Mouse (Mus musculus): ENCODE data around the gene Adam8.

Gene Adam8

GRCm38 (mm10) chr7:139992406-139992805, at the start of gene Adam8:
Adam8 (minus strand) TSS chr7:139992562.
- no peak for DNase-seq

- no peak for DNase-seq
These were observed 44.8 kb upstream of the Adam8 start for GRCm38 (mm10) chr7:140037171-140037555.

GRCm38 (mm10) chr7:140036281-140037170, 44.2 kb upstream of the Adam8 start, which contains the start of the genes Zfp511 and Tubgcp2:
Zfp511 (plus strand) TSS chr7:140036391.
Tubgcp2 (minus strand) TSS chr7:140036669.
- peak; percentile 95 to 96 for DNase-seq

GRCm38 (mm10) chr7:140035456-140035855, 43.1 kb upstream of the Adam8 start:
- no peak for DNase-seq

GRCm38 (mm10) chr7:140033386-140033785, 41.0 kb upstream of the Adam8 start:
- DNase-seq: no peak

- DNase-seq: no peak
These were observed 40.0 kb upstream of the Adam8 start for GRCm38 (mm10) chr7:140032366-140032765.

GRCm38 (mm10) chr7:140031771-140032170, 39.4 kb upstream of the Adam8 start:
- DNase-seq: no peak

- DNase-seq: peak in 1 of 2 experiments; percentile 1
These were observed 19.0 kb upstream of the Adam8 start for GRCm38 (mm10) chr7:140011336-140011735.

- DNase-seq: no peak
These were observed 15.4 kb upstream of the Adam8 start for GRCm38 (mm10) chr7:140007781-140008180.

GRCm38 (mm10) chr7:140006861-140007611, 14.7 kb upstream of the Adam8 start:
- no peak for DNase-seq

- DNase-seq: no peak
These were observed 12.3 kb upstream of the Adam8 start for GRCm38 (mm10) chr7:140004666-140005065.

GRCm38 (mm10) chr7:140001086-140001740, 8.9 kb upstream of the Adam8 start:
- DNase-seq: no peak

GRCm38 (mm10) chr7:139998691-139999350, 6.5 kb upstream of the Adam8 start:
- no peak for DNase-seq

GRCm38 (mm10) chr7:139994676-139995075, 2.3 kb upstream of the Adam8 start:
- peak; percentile 76 to 82 for DNase-seq

- no peak for DNase-seq
These were observed 1.8 kb upstream of the Adam8 start for GRCm38 (mm10) chr7:139994202-139994601.

GRCm38 (mm10) chr7:139993532-139993931, 1.2 kb upstream of the Adam8 start:
- DNase-seq: no peak

GRCm38 (mm10) chr7:139990864-139991394, 1.4 kb downstream of the Adam8 start:
- no peak for DNase-seq

GRCm38 (mm10) chr7:139988272-139988671, 4.1 kb downstream of the Adam8 start:
- no peak for DNase-seq

- DNase-seq: no peak
These were observed 7.9 kb downstream of the Adam8 start for GRCm38 (mm10) chr7:139984505-139984904.

GRCm38 (mm10) chr7:139982058-139982457, 10.3 kb downstream of the Adam8 start:
- DNase-seq: no peak

- DNase-seq: no peak
These were observed 11.6 kb downstream of the Adam8 start for GRCm38 (mm10) chr7:139980778-139981177.

- peak; percentile 23 to 33 for DNase-seq
These were observed 13.2 kb downstream of the Adam8 start for GRCm38 (mm10) chr7:139979011-139979719.

All from cerebellum, postnatal 14 days (tissue).